Mouse (Mus musculus) CH12.LX (cell line): ENCODE results near the gene Chrd.

Source experiments
- BHLHE40 ChIP-seq: IDR thresholded peaks from 2 replicates; pipeline ENCODE4 v1.6.1; 2011; ENCODE audit warnings: mild to moderate bottlenecking, low read depth, low read length, improper control_type of control experiment
- CTCF ChIP-seq, 2 experiments: IDR thresholded peaks in 1 of 2; conservative IDR thresholded peaks in 1 of 2; 2 replicates each; pipeline ENCODE4 v1.5.1; 2011 to 2012; ENCODE audit warnings: low read depth in 2 of 2, low read length in 2 of 2, improper control_type of control experiment in 1 of 2, inconsistent platforms in 1 of 2, mild to moderate bottlenecking in 1 of 2, moderate library complexity in 1 of 2
- EP300 ChIP-seq: IDR thresholded peaks from 2 replicates; pipeline ENCODE4 v1.6.1; 2011; ENCODE audit warnings: low read length, improper control_type of control experiment
- MXI1 ChIP-seq: IDR thresholded peaks from 2 replicates; pipeline ENCODE4 v1.6.1; 2011; ENCODE audit warnings: mild to moderate bottlenecking, low read depth, low read length, improper control_type of control experiment
- POLR2A ChIP-seq: IDR thresholded peaks from 2 replicates; pipeline ENCODE4 v1.6.1; 2011; ENCODE audit warnings: low read depth, mild to moderate bottlenecking, improper control_type of control experiment, low read length
- SIN3A ChIP-seq: IDR thresholded peaks from 2 replicates; pipeline ENCODE4 v1.6.1; 2012; ENCODE audit warnings: low read length, improper control_type of control experiment, inconsistent platforms
- ZNF384 ChIP-seq: IDR thresholded peaks from 2 replicates; pipeline ENCODE4 v1.6.1; 2012; ENCODE audit warnings: low read depth, low read length, improper control_type of control experiment, inconsistent platforms

GRCm38 (mm10) chr16:20786556-20786955 lies 53.6 kb downstream of the Chrd start:
- TF ChIP-seq BHLHE40 (no peak), EP300 (no peak), CTCF (conservative IDR thresholded peaks at IDR 0.05 in 1 of 2, IDR thresholded peaks at IDR 0.05 in 1 of 2; ENCODE audit: low read depth in 2 of 2, low read length in 2 of 2) (no peak), MXI1 (no peak), SIN3A (no peak), POLR2A (no peak), ZNF384 (no peak)
